In the genomic region with DNA sequence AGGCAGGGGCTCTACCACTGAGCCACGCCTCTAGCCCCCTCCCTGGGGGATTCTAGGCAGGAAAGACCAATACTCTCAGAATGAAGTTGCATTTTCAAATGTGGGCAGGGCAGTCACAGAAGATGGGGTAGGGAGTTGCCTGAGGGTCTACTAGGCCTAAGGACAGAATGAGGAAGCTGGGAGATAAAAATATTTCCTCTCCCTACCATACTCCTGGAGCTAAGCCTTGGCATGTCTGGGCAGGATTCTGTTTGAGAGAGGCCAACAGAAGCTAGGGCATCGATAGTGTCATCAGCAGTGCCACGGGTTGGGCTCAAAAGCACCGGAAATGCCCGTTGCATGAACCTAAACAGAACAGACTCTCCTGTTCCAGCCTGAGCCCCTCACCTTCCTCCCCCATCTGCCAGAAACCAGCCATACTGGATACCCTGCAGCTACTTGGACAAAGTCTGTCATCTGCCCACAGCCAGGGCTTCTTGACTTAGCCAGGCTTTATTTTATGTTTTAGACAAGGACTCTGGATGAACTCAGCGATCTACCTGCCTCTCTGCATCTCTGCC, we compare ENCODE assay signal across 34 mouse cellular contexts. TPM values are rescaled to one million over a fixed set of nuclear protein-coding genes. Genes with fewer than 3 reads are reported as not detected.
DNase-seq lines count a peak whose midpoint lies in the region; ATAC-seq and TF ChIP-seq lines count a peak whose summit lies in the region.
"Had no signal": no experiment of that assay in that cellular context is flagged by ENCODE, and none has a peak within 500 bp of the region (broad histone marks: within the 10 kb centered on the region; RNA-seq: fewer than 3 reads in every experiment).

No protein-coding gene starts in this region.

- in situ Hi-C loops in CH12.LX (cut with MboI; ENCODE audit: low pct_ligation_motif_present, low pct_unique_long_range_greater_than_20kb, low sequenced_read_pairs) = no loop called here

- H3K9me3 ChIP-seq in CH12.LX (replicated peaks; ENCODE audit: low read length) = peaks cover 30% of the 10 kb centered on the region
- no peaks in the 10 kb centered on the region for H3K9me3 ChIP-seq in stomach, embryonic 15.5 days
- H3K9me3 ChIP-seq: heart, embryonic 10.5 days; heart, embryonic 15.5 days; hindbrain, embryonic 12.5 days; limb, embryonic 12.5 days; liver, embryonic 15.5 days; lung, embryonic 15.5 days; megakaryocyte, embryonic 14.5 days; midbrain, embryonic 12.5 days; neural tube, embryonic 13.5 days had no signal

- TF ChIP-seq CTCF in CH12.LX (conservative IDR thresholded peaks at IDR 0.05 in 1 of 2, IDR thresholded peaks at IDR 0.05 in 1 of 2; ENCODE audit: low read depth in 2 of 2, low read length in 2 of 2) = no peak
- TF ChIP-seq CTCF in heart, adult 2 months (IDR thresholded peaks at IDR 0.05) = no peak

- H3K4me2 ChIP-seq in CH12.LX (ENCODE audit: insufficient read depth, low read depth, poor library complexity, severe bottlenecking) = no peak overlapping the region
- no peak overlapping the region for H3K4me2 ChIP-seq in stomach, embryonic 15.5 days
- H3K4me2 ChIP-seq: heart, embryonic 15.5 days; hindbrain, embryonic 12.5 days; limb, embryonic 12.5 days; liver, embryonic 15.5 days; lung, embryonic 15.5 days; midbrain, embryonic 12.5 days; neural tube, embryonic 13.5 days had no signal

- H3K36me3 ChIP-seq in CH12.LX (replicated peaks in 1 of 2; ENCODE audit: control insufficient read depth in 1 of 2, insufficient read depth in 1 of 2, low read length in 1 of 2) = no peaks in the 10 kb centered on the region
- no peaks in the 10 kb centered on the region for H3K36me3 ChIP-seq in stomach, embryonic 15.5 days
- no peaks in the 10 kb centered on the region for H3K36me3 ChIP-seq in heart, adult 2 months (ENCODE audit: control insufficient read depth, insufficient read depth, low read length)
- H3K36me3 ChIP-seq: heart, embryonic 15.5 days; hindbrain, embryonic 12.5 days; lung, embryonic 15.5 days; midbrain, embryonic 12.5 days; neural tube, embryonic 13.5 days had no signal

- no peak overlapping the region for H3K9ac ChIP-seq in CH12.LX (ENCODE audit: insufficient read depth, low read depth)
- no peak overlapping the region for H3K9ac ChIP-seq in stomach, embryonic 15.5 days
- no peak overlapping the region for H3K9ac ChIP-seq in heart, adult 2 months (ENCODE audit: low read depth, low read length)
- H3K9ac ChIP-seq: heart, embryonic 15.5 days; hindbrain, embryonic 12.5 days; limb, embryonic 12.5 days; liver, embryonic 15.5 days; lung, embryonic 15.5 days; midbrain, embryonic 12.5 days; neural tube, embryonic 13.5 days had no signal

- no peak for TF ChIP-seq RAD21 in CH12.LX (IDR thresholded peaks at IDR 0.05; ENCODE audit: low read depth, low read length)

- H3K4me1 ChIP-seq in CH12.LX (ENCODE audit: control insufficient read depth in 1 of 2, insufficient read depth in 2 of 2) = peaks cover 5 to 37% of the 10 kb centered on the region in 2 experiments; a peak in 3 of 4 replicates
- peaks cover 6% of the 10 kb centered on the region; the same call in 1 of the 2 replicates for H3K4me1 ChIP-seq in stomach, embryonic 15.5 days
- no peaks in the 10 kb centered on the region for H3K4me1 ChIP-seq in heart, adult 2 months (ENCODE audit: control insufficient read depth, insufficient read depth, low read length)

- H3K4me3 ChIP-seq in CH12.LX (replicated peaks in 1 of 3; ENCODE audit: low read depth in 2 of 3, low read length in 2 of 3, poor library complexity in 1 of 3) = no peak overlapping the region
- H3K4me3 ChIP-seq in stomach, embryonic 15.5 days (replicated peaks) = no peak overlapping the region
- no peak overlapping the region for H3K4me3 ChIP-seq in heart, adult 2 months
- H3K4me3 ChIP-seq: heart, embryonic 10.5 days; heart, embryonic 15.5 days; hindbrain, embryonic 12.5 days; left cerebral cortex, adult 2 months; limb, embryonic 12.5 days; liver, embryonic 15.5 days; lung, embryonic 15.5 days; megakaryocyte, embryonic 14.5 days; midbrain, embryonic 12.5 days; neural tube, embryonic 13.5 days had no signal

- dilution Hi-C loops in CH12.LX (cut with MboI; ENCODE audit: extremely low pct_ligation_motif_present, extremely low pct_unique_long_range_greater_than_20kb, low sequenced_read_pairs) = no loop called here

- WGBS in stomach, embryonic 15.5 days = 83% methylated on average over 6 of the region's 6 CpGs
- WGBS in heart, adult 2 months = 74% methylated on average over 6 of the region's 6 CpGs

- no peak overlapping the region for H3K27ac ChIP-seq in CH12.LX (ENCODE audit: insufficient read depth, low read depth)
- peak overlapping the region; percentile 16; the same call in 1 of the 2 replicates for H3K27ac ChIP-seq in stomach, embryonic 15.5 days
- no peak overlapping the region for H3K27ac ChIP-seq in heart, adult 2 months
- H3K27ac ChIP-seq: heart, embryonic 10.5 days; heart, embryonic 15.5 days; hindbrain, embryonic 12.5 days; kidney, postnatal 0 days; left cerebral cortex, adult 2 months; limb, embryonic 12.5 days; liver, embryonic 15.5 days; lung, embryonic 15.5 days; midbrain, embryonic 12.5 days; neural tube, embryonic 13.5 days had no signal

- TF ChIP-seq POLR2A in CH12.LX (IDR thresholded peaks at IDR 0.05; ENCODE audit: low read depth, low read length) = no peak
- no peak for TF ChIP-seq POLR2A in heart, adult 2 months (IDR thresholded peaks at IDR 0.05; ENCODE audit: insufficient read depth, low read depth, low read length)

- H3K79me2 ChIP-seq in CH12.LX (replicated peaks; ENCODE audit: control insufficient read depth, extremely low read depth, insufficient read depth, poor library complexity, severe bottlenecking) = no peaks in the 10 kb centered on the region
- no peaks in the 10 kb centered on the region for H3K79me2 ChIP-seq in heart, adult 2 months (replicated peaks; ENCODE audit: control insufficient read depth, insufficient read depth, low read length)

- DNase-seq in cerebellum, postnatal 14 days = peak; percentile 17 to 26
- no peak for DNase-seq in cerebellum, adult 8-10 months
- DNase-seq in CH12.LX (ENCODE audit: extremely low read depth) (peak; percentile 35), ZHBTc4 (ENCODE audit: low read depth, low spot score) (peak; percentile 54)
- DNase-seq in heart, adult 2 months = no peak
- DNase-seq in thymus, adult 18-20 months = no peak
- DNase-seq: adrenal gland, postnatal 25 days; cerebellum, adult 2 months; gastrocnemius, postnatal 14 days; heart, postnatal 36 days; kidney, adult 8-10 months; layer of hippocampus, adult 9-11 months; right cerebral cortex, postnatal 4 days; thymus, postnatal 25 days had no signal

- no peak for TF ChIP-seq EP300 in CH12.LX (IDR thresholded peaks at IDR 0.05; ENCODE audit: low read length)
- TF ChIP-seq EP300 in heart, adult 2 months (IDR thresholded peaks at IDR 0.05; ENCODE audit: insufficient read depth, low read depth, low read length) = no peak

- intact Hi-C loops in heart, adult 2 months (cut with DNase I) = no loop called here

- peaks cover 6% of the 10 kb centered on the region for H3K27me3 ChIP-seq in CH12.LX (replicated peaks)
- H3K27me3 ChIP-seq in stomach, embryonic 15.5 days (replicated peaks) = no peaks in the 10 kb centered on the region
- H3K27me3 ChIP-seq in heart, adult 2 months (ENCODE audit: control insufficient read depth, insufficient read depth, low read length) = no peaks in the 10 kb centered on the region
- H3K27me3 ChIP-seq: heart, embryonic 15.5 days; hindbrain, embryonic 12.5 days; limb, embryonic 12.5 days; liver, embryonic 15.5 days; lung, embryonic 15.5 days; megakaryocyte, embryonic 14.5 days; midbrain, embryonic 12.5 days; neural tube, embryonic 13.5 days had no signal

- ATAC-seq in stomach, embryonic 15.5 days (ENCODE audit: insufficient read depth, low FRiP score, low read depth) = no peak
- ATAC-seq: forebrain, embryonic 14.5 days; intestine, embryonic 16.5 days had no signal

TF ChIP-seq in CH12.LX, 34 proteins besides CTCF, POLR2A, EP300 and RAD21:
- TF ChIP-seq POLR2AphosphoS2 (IDR thresholded peaks at IDR 0.05; ENCODE audit: low read depth, low read length) = no peak
- no peak for TF ChIP-seq MXI1 (IDR thresholded peaks at IDR 0.05; ENCODE audit: low read depth, low read length)
- no peak for TF ChIP-seq MAX (IDR thresholded peaks at IDR 0.05; ENCODE audit: low read length)

RNA-seq across cellular contexts. Expression of gene Mettl27, which starts 4.5 kb away (rescaled TPM):
- total RNA-seq in CH12.LX (2012; rRNA removed) (1.7 and 1.9 TPM in 2 replicates), CH12.LX (2014; rRNA removed) (0.93 and 1.3 TPM in 2 replicates)
- 0.30 and 0.73 TPM in 2 replicates for polyA plus RNA-seq in CH12.LX (2012; ENCODE audit: insufficient read length, low read depth)
- polyA plus RNA-seq in stomach, embryonic 15.5 days (2015; fragmentation: Nextera tagmentation; extraction: Ambion mirVana) = 20.9 and 21.0 TPM in 2 replicates
- 1 to 10 TPM; 4.1 to 6.7 TPM for total RNA-seq in heart, adult 2 months (2021)
- polyA plus RNA-seq in heart, adult 2 months (2012; rRNA removed) = 2.8 TPM in 2 replicates

RNA-seq across cellular contexts. Expression of gene Cldn4, which starts 10.0 kb away (rescaled TPM):
- 0.08 TPM in 1 of 2 replicates, not detected in the other for total RNA-seq in CH12.LX (2012; rRNA removed)
- total RNA-seq in CH12.LX (2014; rRNA removed) = 0.16 and 0.51 TPM in 2 replicates
- 0.17 and 0.31 TPM in 2 replicates for polyA plus RNA-seq in CH12.LX (2012; ENCODE audit: insufficient read length, low read depth)
- polyA plus RNA-seq in stomach, embryonic 15.5 days (2015; fragmentation: Nextera tagmentation; extraction: Ambion mirVana) = 54.5 and 58.6 TPM in 2 replicates
- total RNA-seq in heart, adult 2 months (2021) = not detected
- polyA plus RNA-seq in heart, adult 2 months (2012; rRNA removed) = 0.68 TPM in 1 of 2 replicates, not detected in the other
- total RNA-seq: adrenal gland, postnatal 25 days; gastrocnemius, postnatal 14 days; granulocyte monocyte progenitor cell, adult 5-6 weeks; heart, postnatal 36 days; left cerebral cortex, adult 2 months; left cerebral cortex, postnatal 25 days had no signal
- polyA plus RNA-seq: forebrain, embryonic 14.5 days had no signal

RNA-seq across cellular contexts. Expression of gene Cldn13, which starts 21.4 kb away (rescaled TPM):
- total RNA-seq in CH12.LX (2012; rRNA removed) (not detected in 2 replicates), CH12.LX (2014; rRNA removed) (not detected in 2 replicates)
- polyA plus RNA-seq in CH12.LX (2012; ENCODE audit: insufficient read length, low read depth) = not detected in 2 replicates
- polyA plus RNA-seq in stomach, embryonic 15.5 days (2015; fragmentation: Nextera tagmentation; extraction: Ambion mirVana) = 7.9 and 22.3 TPM in 2 replicates
- not detected for total RNA-seq in heart, adult 2 months (2021)
- 0.10 TPM in 1 of 2 replicates, not detected in the other for polyA plus RNA-seq in heart, adult 2 months (2012; rRNA removed)
- total RNA-seq: adrenal gland, postnatal 25 days; gastrocnemius, postnatal 14 days; granulocyte monocyte progenitor cell, adult 5-6 weeks; heart, postnatal 36 days; left cerebral cortex, adult 2 months; left cerebral cortex, postnatal 25 days; liver, adult 2 months had no signal
- polyA plus RNA-seq: cerebellum, adult 2 months; liver, adult 2 months had no signal

RNA-seq across cellular contexts. Expression of gene Tmem270, which starts 30.2 kb away (rescaled TPM):
- total RNA-seq in CH12.LX (2012; rRNA removed) = not detected in 2 replicates
- not detected in 2 replicates for total RNA-seq in CH12.LX (2014; rRNA removed)
- not detected in 2 replicates for polyA plus RNA-seq in CH12.LX (2012; ENCODE audit: insufficient read length, low read depth)
- not detected in 2 replicates for polyA plus RNA-seq in stomach, embryonic 15.5 days (2015; fragmentation: Nextera tagmentation; extraction: Ambion mirVana)
- total RNA-seq in heart, adult 2 months (2021) = not detected
- polyA plus RNA-seq in heart, adult 2 months (2012; rRNA removed) = not detected in 2 replicates
- total RNA-seq: adrenal gland, postnatal 25 days; gastrocnemius, postnatal 14 days; granulocyte monocyte progenitor cell, adult 5-6 weeks; heart, postnatal 36 days; left cerebral cortex, adult 2 months; left cerebral cortex, postnatal 25 days; liver, adult 2 months had no signal
- polyA plus RNA-seq: brain, embryonic 14.5 days; cerebellum, adult 2 months; forebrain, embryonic 14.5 days; heart, embryonic 10.5 days; heart, embryonic 15.5 days; hindbrain, embryonic 12.5 days; intestine, embryonic 16.5 days; kidney, postnatal 0 days; large intestine, adult 2 months; limb, embryonic 12.5 days; liver, adult 2 months; liver, embryonic 15.5 days; lung, embryonic 15.5 days; midbrain, embryonic 12.5 days; neural tube, embryonic 13.5 days; spleen, adult 2 months had no signal

RNA-seq across cellular contexts. Expression of gene Cldn3, which starts 49.3 kb away (rescaled TPM):
- total RNA-seq in CH12.LX (2012; rRNA removed) (not detected in 2 replicates), CH12.LX (2014; rRNA removed) (not detected in 2 replicates)
- not detected in 2 replicates for polyA plus RNA-seq in CH12.LX (2012; ENCODE audit: insufficient read length, low read depth)
- polyA plus RNA-seq in stomach, embryonic 15.5 days (2015; fragmentation: Nextera tagmentation; extraction: Ambion mirVana) = 120 and 147 TPM in 2 replicates
- under 1 TPM in 1 of 2 experiments, not detected in 1; 0.26 TPM for total RNA-seq in heart, adult 2 months (2021)
- polyA plus RNA-seq in heart, adult 2 months (2012; rRNA removed) = 0.12 and 6.8 TPM in 2 replicates
- total RNA-seq: granulocyte monocyte progenitor cell, adult 5-6 weeks had no signal

Comparison
In these comparisons a context has a peak if more than half of its experiments do, and no peak if none do; other contexts are left out.
1. DNase-seq: peak in cerebellum, postnatal 14 days (2 of 2), CH12.LX (single experiment) and ZHBTc4 (single experiment); none in cerebellum, adult 8-10 months (single experiment), heart, adult 2 months (0 of 2) and thymus, adult 18-20 months (0 of 2).
2. RNA of gene Cldn4, which starts 10.0 kb away (polyA plus RNA-seq): 54.5 to 58.6 TPM in stomach, embryonic 15.5 days; 0.68 TPM in heart, adult 2 months and 0.17 to 0.31 TPM in CH12.LX; every median in the first group is over 10 times any median in the second.